Mouse (Mus musculus): ENCODE data around the gene Oit3. TPM values are rescaled to one million over a fixed set of nuclear protein-coding genes. Genes with fewer than 3 reads are reported as not detected.
A peak's percentile ranks its signal among the peaks of the same experiment; 100 is the strongest.
"Not testable (repeated sequence)": the region's sequence is repeated elsewhere in the genome, so short reads cannot be mapped to it uniquely, and the experiment has no call there.

The Oit3 gene
- polyA plus RNA-seq, 1 experiment from 2014 or later = 1.6 TPM

DNA sequence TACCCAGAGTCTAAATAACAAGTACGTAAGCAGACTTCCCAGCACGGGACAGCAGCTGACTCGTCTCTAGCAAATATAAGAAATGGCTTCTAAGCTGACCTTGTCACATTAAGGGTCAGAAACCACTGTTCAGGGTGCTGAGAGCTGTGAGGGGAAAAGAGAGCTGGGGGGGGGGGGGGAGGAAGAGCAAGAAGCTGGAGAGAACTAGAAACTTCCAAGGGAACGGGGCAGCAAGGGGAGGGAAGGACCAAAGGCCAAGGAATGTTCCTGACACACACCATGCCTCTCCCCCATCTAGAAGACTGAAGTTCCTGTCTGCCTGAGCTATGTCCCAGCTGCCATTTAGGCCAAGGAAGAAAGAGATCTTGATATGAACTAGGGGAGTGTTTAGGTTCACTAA is 15.2 kb downstream of the Oit3 start:
- no peaks in the 10 kb centered on the region for H3K27me3 ChIP-seq (replicated peaks)
- ATAC-seq = no peak
- H3K4me1 ChIP-seq (replicated peaks) = peaks cover 10% of the 10 kb centered on the region; the same call in 1 of the 2 replicates
- H3K9me3 ChIP-seq = no peaks in the 10 kb centered on the region
- H3K4me2 ChIP-seq (replicated peaks) = no peak overlapping the region
- H3K27ac ChIP-seq = no peak overlapping the region
- H3K36me3 ChIP-seq = no peaks in the 10 kb centered on the region
- H3K9ac ChIP-seq = no peak overlapping the region
- 59% methylated on average over 4 of the region's 4 CpGs for WGBS
- H3K4me3 ChIP-seq (replicated peaks) = no peak overlapping the region

- 82% methylated on average over 7 of the region's 7 CpGs for WGBS
Observed at GRCm38 (mm10) chr10:59425369-59425768, 16.2 kb downstream of the Oit3 start.

DNA sequence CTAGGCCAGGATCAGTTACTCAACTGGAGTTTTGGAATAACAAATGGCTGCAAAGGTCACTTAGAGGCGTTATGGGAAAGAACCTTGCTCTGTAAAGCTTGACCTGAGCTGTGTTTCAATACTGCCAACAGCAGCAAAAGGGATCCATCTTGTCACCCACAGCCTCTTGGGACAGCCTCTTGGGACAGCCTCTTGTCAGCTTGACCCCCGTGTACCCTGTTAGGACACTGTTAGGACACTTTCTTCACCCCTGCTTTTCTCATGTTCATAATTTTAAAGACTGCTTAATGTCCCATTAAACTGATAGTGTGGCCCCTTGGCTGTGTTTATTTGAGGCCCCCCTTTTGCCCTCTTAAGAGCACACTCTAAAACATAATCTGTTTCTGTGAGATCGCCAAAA is 17.1 kb downstream of the Oit3 start:
- Histone ChIP-seq H3K4me2 (replicated peaks) (no peak overlapping the region), H3K27me3 (replicated peaks) (no peaks in the 10 kb centered on the region), H3K27ac (no peak overlapping the region), H3K4me1 (replicated peaks) (0 out of 2 replicates have a peak, but pooled peaks cover 3% of the 10 kb centered on the region), H3K9me3 (no peaks in the 10 kb centered on the region), H3K9ac (no peak overlapping the region), H3K4me3 (replicated peaks) (no peak overlapping the region), H3K36me3 (no peaks in the 10 kb centered on the region)
- 56% methylated on average over 3 of the region's 3 CpGs for WGBS
- no peak for ATAC-seq

More at GRCm38 (mm10) chr10:59425369-59425768, 16.2 kb downstream of the Oit3 start:
- Histone ChIP-seq H3K4me2 (replicated peaks) (no peak overlapping the region), H3K27me3 (replicated peaks) (no peaks in the 10 kb centered on the region), H3K9ac (no peak overlapping the region), H3K4me3 (replicated peaks) (no peak overlapping the region), H3K4me1 (replicated peaks) (peaks cover 10% of the 10 kb centered on the region; the same call in 1 of the 2 replicates), H3K36me3 (no peaks in the 10 kb centered on the region), H3K27ac (no peak overlapping the region), H3K9me3 (no peaks in the 10 kb centered on the region)
- ATAC-seq = no peak

DNA sequence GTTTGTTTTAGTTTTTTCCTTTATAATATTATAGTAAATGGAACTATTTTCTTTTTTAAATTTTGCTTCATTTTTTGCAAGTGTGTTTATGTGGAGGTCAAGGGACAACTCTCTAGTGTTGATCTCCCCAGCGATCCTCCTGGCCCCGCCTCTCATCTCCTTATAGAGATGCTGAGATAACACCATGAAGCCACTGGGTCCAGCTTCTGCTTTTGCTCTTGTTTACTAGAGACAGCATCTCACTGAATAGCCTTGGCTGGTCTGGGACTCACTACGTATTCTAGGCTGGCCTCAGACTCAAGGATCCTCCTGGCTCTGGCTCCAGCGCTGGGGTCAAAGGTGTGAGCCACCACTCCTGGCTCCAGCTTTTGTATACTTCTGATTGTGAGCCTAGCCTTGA is 22.1 kb downstream of the Oit3 start:
- H3K36me3 ChIP-seq = no peaks in the 10 kb centered on the region
- no peak overlapping the region for H3K9ac ChIP-seq
- H3K9me3 ChIP-seq = no peaks in the 10 kb centered on the region
- H3K27me3 ChIP-seq (replicated peaks) = no peaks in the 10 kb centered on the region
- no peak for ATAC-seq
- 0 out of 2 replicates have a peak, but pooled peaks cover 2% of the 10 kb centered on the region for H3K4me1 ChIP-seq (replicated peaks)
- no peak overlapping the region for H3K4me2 ChIP-seq (replicated peaks)
- WGBS = 80% methylated on average over 4 of the region's 4 CpGs
- H3K27ac ChIP-seq = no peak overlapping the region
- no peak overlapping the region for H3K4me3 ChIP-seq (replicated peaks)

- H3K4me1 ChIP-seq (replicated peaks) = no peaks in the 10 kb centered on the region
- no peaks in the 10 kb centered on the region for H3K36me3 ChIP-seq
- no peak overlapping the region for H3K4me2 ChIP-seq (replicated peaks)
- no peaks in the 10 kb centered on the region for H3K9me3 ChIP-seq
- H3K27ac ChIP-seq = no peak overlapping the region
- no peak for ATAC-seq
- H3K4me3 ChIP-seq (replicated peaks) = no peak overlapping the region
- H3K27me3 ChIP-seq (replicated peaks) = no peaks in the 10 kb centered on the region
- no peak overlapping the region for H3K9ac ChIP-seq
- whole genome bisulfite sequencing = 82% methylated on average over 3 of the region's 3 CpGs
Observed at GRCm38 (mm10) chr10:59416623-59417022, 25.0 kb downstream of the Oit3 start.

GRCm38 (mm10) chr10:59413711-59414110 is 27.9 kb downstream of the Oit3 start:
- 95% methylated on average over 4 of the region's 4 CpGs for WGBS
- no peaks in the 10 kb centered on the region for H3K36me3 ChIP-seq
- H3K9me3 ChIP-seq = no peaks in the 10 kb centered on the region
- H3K9ac ChIP-seq = no peak overlapping the region
- no peak for ATAC-seq
- H3K4me3 ChIP-seq (replicated peaks) = no peak overlapping the region
- H3K4me1 ChIP-seq (replicated peaks) = no peaks in the 10 kb centered on the region
- H3K4me2 ChIP-seq (replicated peaks) = no peak overlapping the region
- no peaks in the 10 kb centered on the region for H3K27me3 ChIP-seq (replicated peaks)
- no peak overlapping the region for H3K27ac ChIP-seq

GRCm38 (mm10) chr10:59410264-59410663 is 31.3 kb downstream of the Oit3 start:
- Histone ChIP-seq H3K4me1 (replicated peaks) (no peaks in the 10 kb centered on the region), H3K9me3 (no peaks in the 10 kb centered on the region), H3K27ac (no peak overlapping the region), H3K4me3 (replicated peaks) (no peak overlapping the region), H3K27me3 (replicated peaks) (no peaks in the 10 kb centered on the region), H3K36me3 (no peaks in the 10 kb centered on the region), H3K9ac (no peak overlapping the region), H3K4me2 (replicated peaks) (no peak overlapping the region)
- WGBS = 60% methylated on average over 12 of the region's 12 CpGs
- no peak for ATAC-seq

GRCm38 (mm10) chr10:59408499-59408898 is 33.1 kb downstream of the Oit3 start:
- Histone ChIP-seq H3K27me3 (replicated peaks) (no peaks in the 10 kb centered on the region), H3K4me3 (replicated peaks) (no peak overlapping the region), H3K4me2 (replicated peaks) (no peak overlapping the region), H3K9ac (no peak overlapping the region), H3K36me3 (no peaks in the 10 kb centered on the region), H3K27ac (no peak overlapping the region), H3K9me3 (no peaks in the 10 kb centered on the region), H3K4me1 (replicated peaks) (no peaks in the 10 kb centered on the region)
- WGBS = 42% methylated on average over 6 of the region's 6 CpGs
- no peak for ATAC-seq

DNA sequence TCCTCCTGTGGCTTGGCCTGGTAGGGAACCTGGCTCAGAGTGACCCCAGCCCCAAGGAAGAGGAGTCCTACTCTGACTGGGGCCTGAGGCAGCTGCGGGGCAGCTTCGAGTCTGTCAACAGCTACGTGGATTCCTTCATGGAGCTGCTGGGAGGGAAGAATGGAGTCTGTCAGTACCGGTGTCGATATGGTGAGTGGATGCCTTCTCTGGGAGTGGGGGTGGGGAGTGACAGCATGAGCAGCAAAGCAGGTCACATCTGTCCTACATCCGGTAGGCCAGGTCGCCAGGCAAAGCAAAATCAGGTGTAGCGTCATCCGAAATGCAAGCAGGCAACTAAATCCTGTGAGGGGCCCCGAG is 37.8 kb downstream of the Oit3 start:
- Histone ChIP-seq H3K4me1 (replicated peaks) (0 out of 2 replicates have a peak, but pooled peaks cover 2% of the 10 kb centered on the region), H3K9ac (peak overlapping the region; percentile 37), H3K27me3 (replicated peaks) (no peaks in the 10 kb centered on the region), H3K4me2 (replicated peaks) (peak overlapping the region; percentile 57), H3K27ac (peak overlapping the region; percentile 74), H3K36me3 (no peaks in the 10 kb centered on the region), H3K4me3 (replicated peaks) (peak overlapping the region; percentile 33), H3K9me3 (no peaks in the 10 kb centered on the region)
- ATAC-seq = peak; percentile 59
- WGBS = 45% methylated on average over 10 of the region's 10 CpGs

GRCm38 (mm10) chr10:59402899-59403792 is 38.4 kb downstream of the Oit3 start, which contains the start of gene Pla2g12b:
Gene Pla2g12b, plus strand, starts transcription at chr10:59403660.
- peak within 1 kb of the TSS; percentile 57 for H3K4me2 ChIP-seq (replicated peaks)
- H3K4me1 ChIP-seq (replicated peaks) = 0 out of 2 replicates have a peak, but pooled peaks cover 2% of the 10 kb centered on the region
- peak; percentile 96 for ATAC-seq
- WGBS = 48% methylated on average over 21 of the region's 21 CpGs
- H3K4me3 ChIP-seq (replicated peaks) = peak within 1 kb of the TSS; percentile 33
- H3K9me3 ChIP-seq = no peaks in the 10 kb centered on the region
- no peaks in the 10 kb centered on the region for H3K36me3 ChIP-seq
- H3K9ac ChIP-seq = peak within 1 kb of the TSS; percentile 37
- H3K27ac ChIP-seq = peak within 1 kb of the TSS; percentile 74
- no peaks in the 10 kb centered on the region for H3K27me3 ChIP-seq (replicated peaks)

GRCm38 (mm10) chr10:59395461-59395860 is 46.1 kb downstream of the Oit3 start, which contains the start of gene Gm10273:
Gene Gm10273, plus strand, starts transcription at chr10:59395632.
- WGBS = 83% methylated on average over 12 of the region's 25 CpGs
- not testable (repeated sequence) for ATAC-seq; H3K9ac ChIP-seq; H3K27me3 ChIP-seq (replicated peaks); H3K9me3 ChIP-seq; H3K4me1 ChIP-seq (replicated peaks); H3K27ac ChIP-seq; H3K4me3 ChIP-seq (replicated peaks); H3K36me3 ChIP-seq; H3K4me2 ChIP-seq (replicated peaks)

- H3K9me3 ChIP-seq = no peaks in the 10 kb centered on the region
- H3K9ac ChIP-seq = no peak overlapping the region
- H3K27ac ChIP-seq = no peak overlapping the region
- H3K4me1 ChIP-seq (replicated peaks) = 0 out of 2 replicates have a peak, but pooled peaks cover 3% of the 10 kb centered on the region
- H3K27me3 ChIP-seq (replicated peaks) = no peaks in the 10 kb centered on the region
- 30% methylated on average over 4 of the region's 4 CpGs for WGBS
- no peaks in the 10 kb centered on the region for H3K36me3 ChIP-seq
- ATAC-seq = no peak
- no peak overlapping the region for H3K4me3 ChIP-seq (replicated peaks)
- no peak overlapping the region for H3K4me2 ChIP-seq (replicated peaks)
Observed at GRCm38 (mm10) chr10:59391907-59392306, 49.7 kb downstream of the Oit3 start.

GRCm38 (mm10) chr10:59389652-59390051 is 51.9 kb downstream of the Oit3 start:
- no peak for ATAC-seq
- 96% methylated on average over 3 of the region's 3 CpGs for whole genome bisulfite sequencing
- no peak overlapping the region for H3K27ac ChIP-seq
- no peak overlapping the region for H3K4me3 ChIP-seq (replicated peaks)
- no peaks in the 10 kb centered on the region for H3K9me3 ChIP-seq
- no peaks in the 10 kb centered on the region for H3K27me3 ChIP-seq (replicated peaks)
- 0 out of 2 replicates have a peak, but pooled peaks cover 3% of the 10 kb centered on the region for H3K4me1 ChIP-seq (replicated peaks)
- no peak overlapping the region for H3K4me2 ChIP-seq (replicated peaks)
- H3K9ac ChIP-seq = no peak overlapping the region
- no peaks in the 10 kb centered on the region for H3K36me3 ChIP-seq
